8 mouse cellular contexts compared by ENCODE assay signal in the genomic region with DNA sequence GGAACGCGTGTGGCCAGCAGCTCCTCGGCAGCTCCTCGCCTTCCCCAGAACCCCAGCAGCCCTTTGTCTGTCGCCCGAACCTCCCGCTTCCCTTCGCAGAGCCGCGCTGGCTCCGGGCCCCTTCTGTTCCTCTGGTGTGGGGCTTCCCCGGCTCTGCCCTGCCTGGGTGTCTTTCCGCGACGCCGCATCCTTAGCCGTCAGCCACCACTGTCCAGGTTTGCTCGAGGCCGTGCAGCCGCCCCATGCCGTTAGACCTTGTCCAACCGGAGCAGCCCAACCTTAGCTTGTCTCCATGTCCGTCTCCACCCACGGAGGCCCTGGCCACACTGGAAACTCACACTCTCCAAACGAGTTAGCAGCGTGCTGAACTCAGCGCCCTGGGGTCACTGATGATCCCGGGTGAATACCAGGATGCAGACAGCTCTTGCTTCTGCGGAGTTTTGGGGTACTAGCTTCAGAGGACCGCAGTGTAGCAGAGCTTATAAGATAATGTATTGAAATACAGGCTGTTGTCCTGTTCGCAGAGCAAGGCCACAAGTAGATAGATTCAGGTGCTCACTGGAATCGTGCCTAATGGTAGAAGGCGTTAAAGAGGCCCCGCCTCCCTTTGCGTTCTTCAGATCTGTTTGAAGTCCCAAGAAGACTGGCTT. TPM values are rescaled to one million over a fixed set of nuclear protein-coding genes. Genes with fewer than 3 reads are reported as not detected.
DNase-seq lines count a peak whose midpoint lies in the region; ATAC-seq lines count a peak whose summit lies in the region.

No protein-coding gene starts in this region.

- peak; percentile 80 for ATAC-seq in forebrain, embryonic 15.5 days (replicated peaks)

- H3K27me3 ChIP-seq in forebrain, embryonic 15.5 days = no peaks in the 10 kb centered on the region

- peak; percentile 53 for DNase-seq in 416B (ENCODE audit: low read depth)
- peak; percentile 46 to 56 for DNase-seq in CD8-positive naive resting alpha-beta T cell, adult 2 months (ENCODE audit: low read depth in 2 of 2, low spot score in 2 of 2)
- DNase-seq in c-Kit-positive CD71-positive TER-119-positive erythroid progenitor cells, embryonic 14.5 days (ENCODE audit: low spot score) = peak; percentile 53
- peak; percentile 51 for DNase-seq in kidney, adult 18-20 months
- peak; percentile 59 for DNase-seq in lung, postnatal 10 days
- DNase-seq in ovary, postnatal 36 days (ENCODE audit: low spot score) = peak; percentile 50
- no peak for DNase-seq in layer of hippocampus, adult 9-10 months (ENCODE audit: low spot score)

- 0 out of 2 replicates have a peak, but pooled peaks cover 3% of the 10 kb centered on the region for H3K36me3 ChIP-seq in forebrain, embryonic 15.5 days

- under 1% methylated on average over 35 of the region's 35 CpGs for WGBS in forebrain, embryonic 15.5 days

- peak overlapping the region; percentile 87 for H3K27ac ChIP-seq in forebrain, embryonic 15.5 days (replicated peaks)

- peaks cover 33% of the 10 kb centered on the region for H3K4me1 ChIP-seq in forebrain, embryonic 15.5 days

- H3K9ac ChIP-seq in forebrain, embryonic 15.5 days (replicated peaks) = peak overlapping the region; percentile 78

- no peaks in the 10 kb centered on the region for H3K9me3 ChIP-seq in forebrain, embryonic 15.5 days

- peak overlapping the region; percentile 70 for H3K4me3 ChIP-seq in forebrain, embryonic 15.5 days

- H3K4me2 ChIP-seq in forebrain, embryonic 15.5 days (replicated peaks) = peak overlapping the region; percentile 81

RNA-seq across cellular contexts. Expression of a gene that starts 0.6 kb away (rescaled TPM):
- polyA plus RNA-seq in forebrain, embryonic 15.5 days (2015; fragmentation: Nextera tagmentation; extraction: Ambion mirVana) = 53.1 and 54.0 TPM in 2 replicates

RNA-seq across cellular contexts. Expression of a gene that starts 8.4 kb away (rescaled TPM):
- polyA plus RNA-seq in forebrain, embryonic 15.5 days (2015; fragmentation: Nextera tagmentation; extraction: Ambion mirVana) = 100 and 106 TPM in 2 replicates
